Mouse (Mus musculus) hindbrain, embryonic 10.5 days (tissue): ENCODE measurements at regions not wholly inside any gene's neighbourhood (a gene's known extent, or its start where the extent isn't known, plus 50 kb on each side); places are given as distances from the start of the nearest gene placed in this dataset.
A peak's percentile ranks its signal among the peaks of the same experiment; 100 is the strongest.

Source experiments
- DNase-seq: peaks from one replicate; pipeline ENCODE4 v3.0.0-alpha.2; 2017; ENCODE audit warnings: low spot score
- H3K27ac ChIP-seq: fragments of 300-500 bp; sonication (generic); 2 replicates; pipeline ENCODE4 v1.5.1; 2016; ENCODE audit warnings: mild to moderate bottlenecking, moderate library complexity
- H3K27me3 ChIP-seq: fragments of 300-500 bp; sonication (generic); 2 replicates; pipeline ENCODE4 v1.6.1; 2016; ENCODE audit warnings: mild to moderate bottlenecking; ENCODE audit not compliant: poor library complexity, insufficient read depth, severe bottlenecking
- H3K36me3 ChIP-seq: fragments of 300-500 bp; sonication (generic); 2 replicates; pipeline ENCODE4 v1.6.1; 2016; ENCODE audit warnings: mild to moderate bottlenecking, moderate library complexity
- H3K4me1 ChIP-seq: fragments of 300-500 bp; sonication (generic); replicated peaks from 2 replicates; pipeline ENCODE4 v1.6.1; 2016; ENCODE audit warnings: mild to moderate bottlenecking
- H3K4me3 ChIP-seq: fragments of 300-500 bp; sonication (generic); 2 replicates; pipeline ENCODE4 v1.5.1; 2016; ENCODE audit warnings: mild to moderate bottlenecking, moderate library complexity
- H3K9me3 ChIP-seq: fragments of 300-500 bp; sonication (generic); 2 replicates; pipeline ENCODE4 v1.6.1; 2016; ENCODE audit warnings: mild to moderate bottlenecking, moderate library complexity
- WGBS: fragments of 180-500 bp; shearing (Covaris S2); methylation state at CpG from one replicate; pipeline ENCODE4 v1.1.7; 2016; 5-methylcytosine and 5-hydroxymethylcytosine counted together

DNA sequence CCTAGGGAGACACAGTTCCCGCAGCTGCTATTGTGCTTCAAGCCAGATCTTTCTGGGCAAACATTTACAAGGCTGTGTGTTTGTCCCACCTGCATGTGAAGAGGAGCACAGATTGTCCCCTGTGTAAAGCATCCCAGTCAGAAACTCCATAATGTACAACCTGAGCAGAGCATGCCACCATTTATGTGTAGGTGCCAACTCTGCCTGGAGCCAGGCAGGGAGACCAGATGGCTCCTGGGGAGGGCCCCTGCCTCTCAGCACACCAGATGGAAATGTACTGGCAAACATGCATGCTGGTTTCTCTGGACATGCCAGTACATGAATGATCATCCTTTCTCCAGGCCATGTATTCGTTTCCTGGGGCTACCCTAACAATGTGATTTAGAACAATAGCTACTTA lies 98.6 kb upstream of the Foxp3 start:
- Histone ChIP-seq H3K4me1 (no peaks in the 10 kb centered on the region), H3K9me3 (no peaks in the 10 kb centered on the region), H3K27me3 (no peaks in the 10 kb centered on the region), H3K27ac (no peak overlapping the region), H3K36me3 (no peaks in the 10 kb centered on the region), H3K4me3 (no peak overlapping the region)
- WGBS: 74% methylated on average over 2 of the region's 2 CpGs
- no peak for DNase-seq

DNA sequence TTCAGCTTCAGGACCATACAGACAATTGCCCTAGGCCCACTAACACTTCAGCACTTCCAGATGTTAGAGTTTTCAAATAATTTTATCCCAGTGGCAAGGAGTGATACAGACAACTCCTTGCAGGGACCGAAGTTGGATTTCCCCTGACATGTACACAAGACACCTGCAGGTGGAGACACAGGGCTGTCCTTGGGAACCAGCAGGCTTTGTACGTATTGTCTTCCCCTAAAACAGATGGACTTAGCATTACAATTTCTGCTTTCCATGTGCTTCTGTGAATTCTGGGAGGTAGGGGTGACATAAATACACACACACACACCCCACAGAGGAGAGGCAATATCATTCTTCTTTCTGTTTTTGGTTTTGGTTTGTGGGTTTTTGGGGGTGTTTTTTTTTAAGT lies 98.2 kb upstream of the Usp27x start:
- 29% methylated on average over 2 of the region's 2 CpGs for WGBS
- Histone ChIP-seq H3K36me3 (no peaks in the 10 kb centered on the region), H3K27ac (no peak overlapping the region), H3K27me3 (no peaks in the 10 kb centered on the region), H3K4me3 (no peak overlapping the region), H3K9me3 (no peaks in the 10 kb centered on the region), H3K4me1 (no peaks in the 10 kb centered on the region)
- DNase-seq: peak; percentile 6

DNA sequence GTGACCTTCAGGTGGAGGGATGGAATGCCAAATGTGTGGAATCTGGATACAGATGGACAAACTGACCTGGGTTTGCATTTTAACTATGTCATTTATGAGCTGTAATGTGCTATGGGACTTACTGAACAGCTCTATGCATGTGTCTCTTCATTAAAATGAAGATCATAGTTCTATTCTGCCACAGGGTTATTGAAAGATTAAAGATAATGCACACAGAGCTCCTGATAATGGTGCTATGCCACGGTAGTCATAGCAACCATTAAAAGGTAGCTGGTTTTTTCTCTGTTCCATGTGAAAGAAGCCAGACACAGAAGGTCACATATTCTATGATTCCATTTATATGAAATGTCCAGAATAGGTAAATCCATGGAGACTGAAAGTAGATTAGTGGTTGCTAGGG lies 94.2 kb upstream of the Usp27x start:
- Histone ChIP-seq H3K9me3 (no peaks in the 10 kb centered on the region), H3K4me1 (no peaks in the 10 kb centered on the region), H3K27me3 (no peaks in the 10 kb centered on the region), H3K27ac (no peak overlapping the region), H3K4me3 (no peak overlapping the region), H3K36me3 (no peaks in the 10 kb centered on the region)
- WGBS: 93% methylated on average over 1 of the region's 1 CpGs
- DNase-seq: no peak

DNA sequence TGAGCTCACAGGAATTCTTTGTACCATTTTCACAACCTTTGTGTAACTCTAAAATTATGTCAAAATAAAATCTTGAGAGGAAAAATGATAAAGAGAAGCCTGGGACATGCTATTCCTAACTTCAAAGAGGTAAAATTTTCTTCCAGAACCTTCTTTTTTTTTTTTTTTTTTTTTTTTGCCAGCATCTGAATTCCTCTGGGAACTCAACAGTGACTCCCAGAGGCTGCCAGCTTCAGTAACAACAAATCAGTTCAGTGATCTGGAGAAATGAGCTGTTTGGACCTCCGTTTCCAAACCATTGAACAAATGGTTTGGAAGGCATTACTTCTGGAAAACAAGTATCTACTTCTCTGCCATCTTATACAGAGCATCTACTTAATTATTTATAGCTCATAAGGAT lies 92.4 kb upstream of the Usp27x start:
- WGBS: 56% methylated on average over 1 of the region's 1 CpGs

DNA sequence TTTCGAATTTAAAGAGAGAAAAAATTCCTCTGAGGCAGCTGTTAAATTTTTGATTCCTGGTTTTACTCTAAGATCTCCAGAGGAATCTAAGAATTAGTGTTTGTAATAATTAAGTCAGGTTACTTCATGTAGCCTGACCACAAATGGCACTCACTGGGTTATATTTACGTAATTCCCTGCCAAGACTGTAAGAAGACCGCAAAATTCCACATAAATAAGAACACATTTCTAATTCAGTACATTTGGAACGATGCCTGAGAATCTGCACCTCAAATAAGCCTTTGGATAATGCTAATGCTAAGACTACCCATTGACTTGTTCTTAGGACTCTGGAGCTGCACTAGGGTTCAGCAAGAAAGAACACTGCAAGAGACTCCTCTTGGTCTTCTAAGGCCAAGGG lies 81.2 kb upstream of the Usp27x start:
- no peak for DNase-seq

More for the DNA sequence above, 92.4 kb upstream of the Usp27x start:
- Histone ChIP-seq H3K36me3 (no peaks in the 10 kb centered on the region), H3K27ac (no peak overlapping the region), H3K9me3 (no peaks in the 10 kb centered on the region), H3K4me1 (no peaks in the 10 kb centered on the region), H3K4me3 (no peak overlapping the region), H3K27me3 (no peaks in the 10 kb centered on the region)
- DNase-seq: no peak

DNA sequence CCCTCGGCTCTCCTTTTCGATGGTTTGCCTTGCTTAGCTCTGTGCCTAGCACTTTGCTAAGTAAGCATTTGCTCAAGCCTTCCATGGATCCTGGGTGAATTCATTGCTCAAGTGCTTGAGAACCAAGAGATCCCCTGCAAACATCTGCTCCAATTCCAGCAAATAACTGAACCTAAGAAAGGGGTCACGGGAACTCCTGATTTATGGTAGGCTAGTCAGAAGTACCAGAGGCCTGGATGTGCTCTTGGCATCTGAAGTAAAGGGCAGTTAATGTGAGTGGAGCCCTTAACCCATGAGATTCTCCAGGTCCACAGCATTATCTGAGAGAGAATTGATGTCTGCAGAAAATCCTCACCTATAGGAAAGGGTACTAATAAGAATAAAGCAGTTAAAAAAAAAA lies 69.4 kb upstream of the Usp27x start:
- H3K27me3 ChIP-seq: no peaks in the 10 kb centered on the region
- no peaks in the 10 kb centered on the region for H3K9me3 ChIP-seq
- no peak overlapping the region for H3K4me3 ChIP-seq
- H3K27ac ChIP-seq: no peak overlapping the region
- WGBS: 80% methylated on average over 3 of the region's 3 CpGs
- H3K36me3 ChIP-seq: no peaks in the 10 kb centered on the region
- peaks cover 11% of the 10 kb centered on the region for H3K4me1 ChIP-seq
- no peak for DNase-seq

More for the DNA sequence above, 81.2 kb upstream of the Usp27x start:
- Histone ChIP-seq H3K27ac (no peak overlapping the region), H3K27me3 (no peaks in the 10 kb centered on the region), H3K9me3 (no peaks in the 10 kb centered on the region), H3K36me3 (no peaks in the 10 kb centered on the region), H3K4me3 (no peak overlapping the region), H3K4me1 (no peaks in the 10 kb centered on the region)
- 86% methylated on average over 4 of the region's 4 CpGs for WGBS

DNA sequence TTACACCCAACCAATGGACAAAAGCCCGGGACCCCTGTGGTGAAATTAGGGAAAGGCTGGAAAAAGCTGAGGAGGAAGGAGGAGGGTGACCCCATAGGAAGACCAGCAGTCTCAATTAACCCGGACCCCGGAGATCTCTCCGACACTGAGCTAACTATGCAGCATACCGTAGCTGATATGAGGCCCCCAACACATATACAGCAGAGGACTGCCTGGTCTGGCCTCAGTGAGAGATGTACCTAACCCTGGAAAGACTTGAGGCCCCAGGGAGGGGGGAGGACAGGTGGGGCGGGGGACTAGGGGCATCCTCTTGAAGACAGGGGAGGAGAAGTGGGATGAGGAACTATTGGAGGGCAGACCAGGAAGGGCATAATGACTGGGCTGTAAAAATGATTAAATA lies 69.0 kb upstream of the Usp27x start:
- Histone ChIP-seq H3K4me3 (no peak overlapping the region), H3K4me1 (peaks cover 11% of the 10 kb centered on the region), H3K27ac (no peak overlapping the region), H3K27me3 (no peaks in the 10 kb centered on the region), H3K9me3 (no peaks in the 10 kb centered on the region), H3K36me3 (no peaks in the 10 kb centered on the region)
- DNase-seq: no peak
- 48% methylated on average over 6 of the region's 6 CpGs for WGBS

DNA sequence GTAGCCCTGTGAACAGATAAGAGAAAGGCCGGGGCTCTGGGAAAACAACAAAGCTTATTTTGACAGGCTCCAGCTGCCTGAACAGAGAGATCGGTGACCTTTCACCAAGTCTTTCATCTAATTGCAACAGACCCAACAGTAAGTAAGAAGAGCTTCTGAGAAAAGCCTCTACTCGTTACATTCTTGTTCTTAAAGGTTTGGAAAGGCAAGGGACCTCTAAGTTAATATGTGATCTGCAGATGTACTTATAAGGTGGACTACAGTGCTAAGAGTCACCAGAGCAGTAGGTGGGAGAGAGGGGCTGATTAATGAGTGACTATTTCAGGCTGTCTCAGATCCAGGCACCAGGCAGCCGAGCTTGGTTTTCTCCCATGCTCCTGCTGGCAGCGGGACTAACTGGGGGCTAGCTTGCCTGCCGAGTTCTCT lies 68.4 kb upstream of the Usp27x start:
- Histone ChIP-seq H3K4me3 (no peak overlapping the region), H3K27ac (no peak overlapping the region), H3K9me3 (no peaks in the 10 kb centered on the region), H3K4me1 (peaks cover 11% of the 10 kb centered on the region), H3K36me3 (no peaks in the 10 kb centered on the region), H3K27me3 (no peaks in the 10 kb centered on the region)
- DNase-seq: no peak
- WGBS: 23% methylated on average over 6 of the region's 6 CpGs

DNA sequence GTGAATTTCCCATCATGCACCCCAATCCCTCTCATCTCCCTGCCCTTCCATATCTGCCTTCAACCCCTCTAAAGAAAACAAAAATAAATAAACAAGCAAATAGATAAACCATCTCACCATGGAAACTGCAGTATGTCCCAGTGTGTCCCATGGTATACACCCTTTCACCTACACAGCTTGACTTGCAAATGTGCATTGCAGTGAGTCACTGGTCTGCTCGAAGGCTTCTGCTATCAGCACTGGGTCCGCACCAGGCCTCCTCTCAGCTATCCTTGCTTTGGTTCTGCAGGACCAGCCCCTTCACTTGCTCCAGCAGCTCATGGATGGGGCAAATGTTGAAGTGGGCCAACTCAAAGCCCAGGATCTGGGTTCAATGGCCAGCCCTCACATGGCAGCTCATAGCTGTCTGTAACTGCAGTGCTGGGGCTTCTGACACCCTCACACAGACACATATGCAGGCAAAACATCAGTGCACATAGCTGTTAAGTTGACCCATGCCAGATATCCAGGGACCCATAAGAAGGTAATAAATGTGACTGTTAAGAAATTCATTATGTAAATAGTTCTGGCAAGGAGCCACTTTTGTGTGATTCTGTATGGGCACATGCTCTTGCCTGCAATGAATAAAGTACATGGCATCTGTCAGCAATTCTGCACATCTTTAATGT lies 59.9 kb upstream of the Usp27x start:
- no peak for DNase-seq
- 73% methylated on average over 2 of the region's 2 CpGs for WGBS

DNA sequence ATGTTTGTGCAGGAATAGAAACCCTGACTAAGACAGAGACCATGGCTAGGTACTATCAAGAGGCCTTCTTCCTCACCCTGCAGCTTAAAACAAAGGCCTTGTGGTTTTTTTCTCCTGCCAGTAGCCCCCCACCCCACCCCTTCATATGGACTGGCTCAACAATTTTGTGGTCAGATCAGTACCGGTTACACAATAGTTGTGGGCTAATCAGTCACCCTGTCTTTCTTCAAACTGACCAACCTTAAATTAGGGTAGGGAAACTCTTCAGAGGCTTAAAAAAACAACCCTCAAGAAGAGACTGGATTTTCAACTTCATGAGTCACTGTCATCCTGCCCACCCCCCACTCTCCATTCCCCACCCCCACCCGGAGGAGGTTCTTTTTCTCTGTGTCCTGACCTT lies 58.6 kb upstream of the Usp27x start:
- H3K4me1 ChIP-seq: peaks cover 4% of the 10 kb centered on the region; the same call in 1 of the 2 replicates
- 62% methylated on average over 2 of the region's 2 CpGs for WGBS
- H3K9me3 ChIP-seq: no peaks in the 10 kb centered on the region
- no peak overlapping the region for H3K4me3 ChIP-seq
- no peak overlapping the region for H3K27ac ChIP-seq
- no peaks in the 10 kb centered on the region for H3K36me3 ChIP-seq
- H3K27me3 ChIP-seq: no peaks in the 10 kb centered on the region
- DNase-seq: no peak

More for the DNA sequence above, 59.9 kb upstream of the Usp27x start:
- Histone ChIP-seq H3K4me3 (no peak overlapping the region), H3K27me3 (no peaks in the 10 kb centered on the region), H3K4me1 (no peaks in the 10 kb centered on the region), H3K27ac (no peak overlapping the region), H3K9me3 (no peaks in the 10 kb centered on the region), H3K36me3 (no peaks in the 10 kb centered on the region)

DNA sequence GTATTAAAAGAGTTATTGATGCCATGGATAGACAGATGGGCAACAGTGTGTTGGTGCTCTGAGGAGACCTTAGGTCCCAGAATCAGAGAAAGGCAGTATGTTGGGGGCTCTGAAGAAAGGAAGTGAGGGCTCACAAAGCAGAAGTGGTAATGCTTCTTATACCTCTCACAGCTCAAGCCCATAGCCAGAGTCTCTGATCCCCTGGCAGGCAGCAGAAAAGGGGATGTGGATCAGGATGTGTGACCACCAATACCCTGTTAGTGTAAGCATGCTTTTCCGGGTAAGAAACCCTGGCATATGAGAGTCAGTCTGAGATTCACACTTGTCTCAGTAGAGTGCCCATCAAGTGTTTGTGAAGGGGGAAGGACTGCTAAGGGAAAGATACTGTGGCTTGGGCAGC lies 54.8 kb upstream of the Usp27x start:
- Histone ChIP-seq H3K4me1 (peaks cover 11% of the 10 kb centered on the region), H3K9me3 (no peaks in the 10 kb centered on the region), H3K27ac (no peak overlapping the region), H3K36me3 (no peaks in the 10 kb centered on the region), H3K4me3 (no peak overlapping the region), H3K27me3 (0 out of 2 replicates have a peak, but pooled peaks cover 3% of the 10 kb centered on the region)
- DNase-seq: no peak
- 96% methylated on average over 1 of the region's 1 CpGs for WGBS

DNA sequence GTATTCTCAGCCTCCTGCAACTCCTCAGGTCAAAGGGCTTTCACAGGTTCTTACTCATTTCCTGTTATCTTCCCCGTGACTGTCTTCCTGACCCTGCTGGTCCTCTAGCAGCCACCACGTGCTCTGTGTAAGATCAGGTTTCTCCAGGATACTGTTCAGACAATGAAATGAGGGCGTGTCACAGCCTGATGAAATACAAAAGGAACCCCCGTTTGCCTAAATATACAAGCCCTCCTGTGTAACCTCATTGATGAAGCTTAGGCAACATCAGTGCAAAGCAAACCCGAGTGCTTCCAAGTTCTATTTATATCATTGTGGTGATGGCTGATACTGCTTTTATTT lies 53.9 kb upstream of the Usp27x start:
- 19% methylated on average over 5 of the region's 5 CpGs for WGBS
- Histone ChIP-seq H3K36me3 (no peaks in the 10 kb centered on the region), H3K9me3 (no peaks in the 10 kb centered on the region), H3K27ac (peak overlapping the region; percentile 53; the same call in 1 of the 2 replicates), H3K4me1 (peaks cover 11% of the 10 kb centered on the region), H3K27me3 (0 out of 2 replicates have a peak, but pooled peaks cover 3% of the 10 kb centered on the region), H3K4me3 (no peak overlapping the region)
- DNase-seq: no peak

DNA sequence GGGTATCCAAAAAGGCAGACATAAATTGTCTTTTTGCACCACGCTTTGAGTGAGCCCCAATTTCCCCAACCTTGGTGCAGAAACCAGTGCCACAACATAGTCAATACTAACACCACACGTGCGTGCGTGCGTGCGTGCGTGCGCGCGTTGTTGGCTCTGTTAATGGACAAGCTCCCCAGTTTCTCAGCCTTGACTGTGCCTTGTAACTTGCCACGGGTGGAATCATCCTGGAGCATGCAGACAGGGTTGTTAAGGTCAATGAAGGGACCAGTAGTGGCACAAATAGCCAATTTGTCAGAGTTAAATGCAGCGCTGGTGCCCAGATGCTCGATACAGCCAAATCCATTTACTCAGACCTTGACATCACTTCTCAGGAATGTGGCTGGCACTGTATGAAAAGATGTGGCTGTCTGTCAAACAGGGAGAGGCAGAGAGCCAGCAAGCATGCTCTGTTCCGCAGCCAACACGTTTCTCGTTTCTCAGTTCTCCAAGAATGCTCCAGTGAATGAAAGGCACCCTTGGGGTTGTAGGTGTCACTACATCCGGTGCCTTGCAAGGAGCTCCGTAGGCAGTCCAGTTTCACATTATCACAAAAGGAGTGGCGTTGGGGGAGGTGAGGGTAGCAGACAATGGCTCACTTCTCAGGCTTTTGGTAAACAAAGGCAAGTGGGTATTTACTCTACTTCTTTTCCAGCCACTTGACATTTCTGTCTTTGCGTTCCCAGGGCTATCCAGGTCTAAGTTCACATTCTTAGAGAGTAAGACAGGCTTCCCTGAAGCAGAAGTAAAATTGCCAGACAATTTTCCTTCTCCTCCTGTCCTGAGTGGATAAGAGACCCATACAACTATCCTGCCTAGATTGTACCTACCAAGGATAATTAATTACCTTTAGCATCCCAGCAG lies 53.2 kb upstream of the Usp27x start:
- 50% methylated on average over 20 of the region's 20 CpGs for WGBS
- Histone ChIP-seq H3K27me3 (0 out of 2 replicates have a peak, but pooled peaks cover 3% of the 10 kb centered on the region), H3K36me3 (no peaks in the 10 kb centered on the region), H3K4me1 (peaks cover 11% of the 10 kb centered on the region), H3K9me3 (no peaks in the 10 kb centered on the region), H3K4me3 (0 out of 2 replicates have a peak overlapping the region, but pooled peaks have one; percentile 11), H3K27ac (peak overlapping the region; percentile 53)
- DNase-seq: peak; percentile 34
